Mouse (Mus musculus): ENCODE data around the gene Etfa.

GRCm38 (mm10) chr9:55410430-55410829 is 101.6 kb downstream of the Etfa start:
- TF ChIP-seq POLR2A (IDR thresholded peaks at IDR 0.05; ENCODE audit: low read depth, low read length) = no peak
- TF ChIP-seq CTCF (IDR thresholded peaks at IDR 0.05; ENCODE audit: extremely low read depth, insufficient read length, insufficient replicate concordance, low read depth, low read length) = no peak

All from small intestine, adult 2 months (tissue).